Mouse (Mus musculus) forebrain, embryonic 16.5 days (tissue): ENCODE measurements around the gene Necap2. TPM values are rescaled to one million over a fixed set of nuclear protein-coding genes. Genes with fewer than 3 reads are reported as not detected.
A peak's percentile ranks its signal among the peaks of the same experiment; 100 is the strongest.

Experiments used
- ATAC-seq: fragments of 200-750 bp; cut with Nextera tagmentation; 2 replicates; pipeline ENCODE4 v1.8.0; 2017; ENCODE audit warnings: mild to moderate bottlenecking, moderate library complexity
- H3K27ac ChIP-seq: fragments of 300-500 bp; sonication (generic); 2 replicates; pipeline ENCODE4 v1.5.1; 2014; ENCODE audit warnings: low read length, control low read depth
- H3K27me3 ChIP-seq: fragments of 300-500 bp; sonication (generic); replicated peaks from 2 replicates; pipeline ENCODE4 v1.6.1; 2014; ENCODE audit warnings: low read length; ENCODE audit not compliant: control insufficient read depth, insufficient read depth
- H3K36me3 ChIP-seq: fragments of 300-500 bp; sonication (generic); 2 replicates; pipeline ENCODE4 v1.6.1; 2014; ENCODE audit not compliant: control insufficient read depth, insufficient read depth
- H3K4me1 ChIP-seq: fragments of 300-500 bp; sonication (generic); replicated peaks from 2 replicates; pipeline ENCODE4 v1.6.1; 2014; ENCODE audit warnings: low read length; ENCODE audit not compliant: control insufficient read depth, insufficient read depth
- H3K4me2 ChIP-seq: fragments of 300-500 bp; sonication (generic); 2 replicates; pipeline ENCODE4 v1.6.1; 2014; ENCODE audit warnings: mild to moderate bottlenecking, low read length, control low read depth
- H3K4me3 ChIP-seq: fragments of 300-500 bp; sonication (generic); replicated peaks from 2 replicates; pipeline ENCODE4 v1.5.1; 2014; ENCODE audit warnings: mild to moderate bottlenecking, low read length, control low read depth
- H3K9ac ChIP-seq: fragments of 300-500 bp; sonication (generic); replicated peaks from 2 replicates; pipeline ENCODE4 v1.6.1; 2014; ENCODE audit warnings: low read depth, low read length, control low read depth
- H3K9me3 ChIP-seq: fragments of 300-500 bp; sonication (generic); 2 replicates; pipeline ENCODE4 v1.6.1; 2016; ENCODE audit warnings: low read length; ENCODE audit not compliant: control insufficient read depth
- WGBS: fragments of 180-500 bp; shearing (Covaris S2); extraction: QIAGEN DNeasy Blood & Tissue Kit; methylation state at CpG from one replicate; pipeline ENCODE4 v1.1.7; 2014; 5-methylcytosine and 5-hydroxymethylcytosine counted together
- polyA plus RNA-seq: library from polyadenylated mRNA; unstranded; fragments of >200 nt; fragmentation: Nextera tagmentation; extraction: Ambion mirVana; gene quantifications from 2 replicates; pipeline ENCODE4 v1.2.1, GENCODE M21; 2015

Gene Necap2
- polyA plus RNA-seq, 1 experiment from 2014 or later: 56.6 TPM

DNA sequence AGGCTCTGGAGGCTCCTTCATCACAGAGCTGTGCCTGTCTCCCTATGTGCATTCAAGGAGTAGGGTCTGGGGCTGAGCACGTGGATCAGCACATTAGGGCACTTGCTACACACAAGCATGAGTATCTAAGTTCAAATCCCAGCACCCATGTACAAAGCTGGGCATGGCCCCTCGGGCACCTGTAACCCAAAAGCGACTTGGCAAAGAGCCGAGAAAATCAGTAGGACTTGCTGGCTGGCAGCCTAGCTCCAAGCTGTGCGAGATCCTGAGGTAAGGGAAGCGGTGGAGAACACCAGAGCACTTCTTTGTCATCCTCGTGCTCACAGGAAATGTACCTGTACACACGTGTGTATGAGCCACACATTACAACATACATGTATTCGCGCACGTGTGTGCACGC, 25.7 kb downstream of the Necap2 start:
- Histone ChIP-seq H3K4me1 (peaks cover 51% of the 10 kb centered on the region), H3K36me3 (no peaks in the 10 kb centered on the region), H3K4me2 (no peak overlapping the region), H3K4me3 (no peak overlapping the region), H3K27ac (peak overlapping the region; percentile 56; the same call in 1 of the 2 replicates), H3K9me3 (no peaks in the 10 kb centered on the region), H3K9ac (no peak overlapping the region), H3K27me3 (no peaks in the 10 kb centered on the region)
- WGBS: 50% methylated on average over 12 of the region's 12 CpGs
- ATAC-seq: no peak

DNA sequence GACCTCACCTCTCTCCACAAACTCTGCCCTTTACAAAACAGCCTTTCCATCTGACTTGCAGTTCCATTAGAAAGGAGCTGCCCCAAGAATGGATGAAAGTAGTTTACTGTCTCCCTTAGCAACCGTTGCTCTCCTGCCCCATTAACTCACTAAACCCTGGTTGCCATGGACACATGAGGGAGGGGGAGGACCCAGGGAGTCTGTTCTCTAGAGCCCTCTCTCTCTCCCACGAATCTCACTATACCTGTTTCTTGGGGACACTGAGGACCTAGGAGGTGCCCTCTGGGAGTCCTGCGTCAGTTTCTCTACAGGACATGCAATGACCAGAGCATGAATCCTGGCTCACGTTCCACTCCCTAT, 28.7 kb downstream of the Necap2 start:
- H3K4me1 ChIP-seq: peaks cover 54% of the 10 kb centered on the region
- ATAC-seq: peak; percentile 74
- peak overlapping the region; percentile 34 for H3K4me2 ChIP-seq
- WGBS: 8% methylated on average over 4 of the region's 4 CpGs
- H3K9me3 ChIP-seq: no peaks in the 10 kb centered on the region
- H3K36me3 ChIP-seq: no peaks in the 10 kb centered on the region
- no peak overlapping the region for H3K4me3 ChIP-seq
- H3K27ac ChIP-seq: peak overlapping the region; percentile 92
- peak overlapping the region; percentile 48 for H3K9ac ChIP-seq
- no peaks in the 10 kb centered on the region for H3K27me3 ChIP-seq

- no peaks in the 10 kb centered on the region for H3K27me3 ChIP-seq
- no peaks in the 10 kb centered on the region for H3K36me3 ChIP-seq
- H3K9me3 ChIP-seq: no peaks in the 10 kb centered on the region
- peaks cover 50% of the 10 kb centered on the region for H3K4me1 ChIP-seq
- peak overlapping the region; percentile 34 for H3K4me2 ChIP-seq
- ATAC-seq: peak; percentile 9
- peak overlapping the region; percentile 48 for H3K9ac ChIP-seq
- peak overlapping the region; percentile 92 for H3K27ac ChIP-seq
- H3K4me3 ChIP-seq: no peak overlapping the region
- 16% methylated on average over 17 of the region's 17 CpGs for WGBS
These were observed 29.2 kb downstream of the Necap2 start for GRCm38 (mm10) chr4:141048810-141049475.

DNA sequence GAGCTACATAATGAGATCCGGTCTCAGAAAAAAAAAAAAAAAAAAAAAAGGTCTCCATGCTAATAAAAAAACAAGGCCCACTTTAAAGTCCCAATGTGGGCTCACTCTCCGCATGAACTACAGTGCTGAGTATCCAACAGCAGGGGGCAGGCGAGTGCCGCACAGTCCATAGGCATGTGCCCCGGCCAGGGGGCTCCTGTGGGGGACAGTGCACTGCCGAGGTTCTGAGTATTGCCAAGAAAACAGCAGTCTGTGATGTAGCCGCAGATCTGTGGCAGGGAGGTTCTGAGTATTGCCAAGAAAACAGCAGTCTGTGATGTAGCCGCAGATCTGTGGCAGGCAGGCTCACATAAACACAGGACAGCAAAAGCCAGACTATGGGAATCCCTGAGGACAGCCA, 33.3 kb downstream of the Necap2 start:
- Histone ChIP-seq H3K9ac (no peak overlapping the region), H3K4me1 (peaks cover 18% of the 10 kb centered on the region), H3K9me3 (no peaks in the 10 kb centered on the region), H3K27ac (no peak overlapping the region), H3K36me3 (no peaks in the 10 kb centered on the region), H3K4me3 (no peak overlapping the region), H3K4me2 (no peak overlapping the region), H3K27me3 (no peaks in the 10 kb centered on the region)
- WGBS: 10% methylated on average over 8 of the region's 8 CpGs
- ATAC-seq: peak; percentile 48; the same call in 1 of the 2 replicates

DNA sequence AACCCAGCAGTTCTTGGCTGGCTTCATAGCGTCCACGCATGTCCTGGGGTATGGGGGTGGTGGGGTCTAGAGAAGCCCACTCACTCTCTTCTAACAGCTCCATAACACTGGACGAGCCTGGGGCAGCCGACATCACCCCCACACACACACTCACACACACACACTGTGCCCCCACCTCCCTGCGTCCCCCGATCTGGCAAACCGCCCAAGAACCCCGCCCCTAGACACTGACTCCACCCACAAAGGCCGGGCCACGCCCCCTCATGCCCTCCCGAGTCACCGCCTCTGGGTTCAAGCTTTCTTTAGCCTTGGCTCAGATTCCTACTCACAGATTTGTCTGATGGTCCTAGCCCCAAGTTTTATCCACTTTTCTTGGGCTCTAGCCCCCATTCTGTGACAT, 37.0 kb downstream of the Necap2 start:
- no peaks in the 10 kb centered on the region; the same call in 1 of the 2 replicates for H3K36me3 ChIP-seq
- no peak overlapping the region for H3K4me2 ChIP-seq
- H3K4me3 ChIP-seq: no peak overlapping the region
- H3K27ac ChIP-seq: no peak overlapping the region
- no peaks in the 10 kb centered on the region for H3K9me3 ChIP-seq
- 0 out of 2 replicates have a peak, but pooled peaks cover 3% of the 10 kb centered on the region for H3K4me1 ChIP-seq
- no peak overlapping the region for H3K9ac ChIP-seq
- no peak for ATAC-seq
- 53% methylated on average over 12 of the region's 12 CpGs for WGBS
- no peaks in the 10 kb centered on the region for H3K27me3 ChIP-seq

GRCm38 (mm10) chr4:141033606-141034549, 44.3 kb downstream of the Necap2 start:
- no peaks in the 10 kb centered on the region; the same call in 1 of the 2 replicates for H3K36me3 ChIP-seq
- no peak overlapping the region for H3K9ac ChIP-seq

DNA sequence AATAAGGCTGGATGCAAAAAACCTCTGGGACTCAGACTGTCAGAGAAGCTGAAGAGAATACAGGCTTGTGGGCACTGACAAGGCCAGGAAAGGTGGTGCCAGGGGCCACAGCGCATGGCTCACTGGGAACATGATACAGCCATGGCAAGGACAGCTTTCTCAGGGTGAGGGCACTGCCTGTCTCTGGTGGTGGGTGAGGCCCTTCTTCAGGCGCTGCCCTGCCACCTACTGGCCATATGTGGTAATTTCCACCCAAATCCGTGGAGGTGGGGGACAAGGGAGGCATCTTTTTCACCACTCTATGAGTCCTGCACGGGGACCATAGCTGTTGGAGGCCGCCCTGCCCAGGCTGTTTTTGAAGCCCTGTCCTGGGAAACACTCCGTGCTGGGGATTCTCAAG, 46.4 kb downstream of the Necap2 start:
- Histone ChIP-seq H3K4me1 (peaks cover 7% of the 10 kb centered on the region; the same call in 1 of the 2 replicates), H3K9ac (no peak overlapping the region), H3K27ac (no peak overlapping the region), H3K9me3 (no peaks in the 10 kb centered on the region), H3K27me3 (no peaks in the 10 kb centered on the region), H3K4me2 (no peak overlapping the region), H3K4me3 (no peak overlapping the region), H3K36me3 (no peaks in the 10 kb centered on the region; the same call in 1 of the 2 replicates)
- peak; percentile 76 for ATAC-seq
- WGBS: 16% methylated on average over 6 of the region's 6 CpGs

More at GRCm38 (mm10) chr4:141033606-141034549, 44.3 kb downstream of the Necap2 start:
- no peaks in the 10 kb centered on the region for H3K27me3 ChIP-seq
- 70% methylated on average over 27 of the region's 27 CpGs for WGBS
- no peaks in the 10 kb centered on the region for H3K9me3 ChIP-seq
- H3K4me1 ChIP-seq: peaks cover 7% of the 10 kb centered on the region; the same call in 1 of the 2 replicates
- H3K4me2 ChIP-seq: no peak overlapping the region
- 0 out of 2 replicates have a peak, but pooled peaks have one; percentile 7 for ATAC-seq
- H3K27ac ChIP-seq: no peak overlapping the region
- H3K4me3 ChIP-seq: no peak overlapping the region

- Histone ChIP-seq H3K36me3 (no peaks in the 10 kb centered on the region), H3K27ac (no peak overlapping the region), H3K9ac (no peak overlapping the region), H3K27me3 (no peaks in the 10 kb centered on the region), H3K9me3 (no peaks in the 10 kb centered on the region), H3K4me2 (no peak overlapping the region), H3K4me3 (no peak overlapping the region), H3K4me1 (peaks cover 7% of the 10 kb centered on the region; the same call in 1 of the 2 replicates)
- 88% methylated on average over 17 of the region's 18 CpGs for WGBS
- ATAC-seq: no peak
These were observed 47.5 kb downstream of the Necap2 start for GRCm38 (mm10) chr4:141030541-141031206.

GRCm38 (mm10) chr4:141024992-141025391, 53.2 kb downstream of the Necap2 start:
- WGBS: 88% methylated on average over 23 of the region's 27 CpGs
- peaks cover 23% of the 10 kb centered on the region for H3K4me1 ChIP-seq
- H3K4me2 ChIP-seq: no peak overlapping the region
- no peaks in the 10 kb centered on the region for H3K36me3 ChIP-seq
- no peaks in the 10 kb centered on the region for H3K9me3 ChIP-seq
- H3K27ac ChIP-seq: no peak overlapping the region
- ATAC-seq: no peak
- H3K27me3 ChIP-seq: no peaks in the 10 kb centered on the region
- no peak overlapping the region for H3K4me3 ChIP-seq
- no peak overlapping the region for H3K9ac ChIP-seq
